Mouse (Mus musculus): ENCODE measurements around the gene Zfp84.

- TF ChIP-seq ZC3H11A (IDR thresholded peaks at IDR 0.05; ENCODE audit: low read depth, low read length) (no peak), EP300 (IDR thresholded peaks at IDR 0.05; ENCODE audit: low read depth in 1 of 2, low read length in 2 of 2) (no peak), POLR2AphosphoS2 (IDR thresholded peaks at IDR 0.05; ENCODE audit: low read length) (no peak), HCFC1 (IDR thresholded peaks at IDR 0.05; ENCODE audit: low read depth, low read length) (no peak), TAL1 (IDR thresholded peaks at IDR 0.05; ENCODE audit: low read length) (no peak), POLR2A (IDR thresholded peaks at IDR 0.05; ENCODE audit: control insufficient read depth in 1 of 2, insufficient read depth in 1 of 2, low read depth in 1 of 2, low read length in 2 of 2, poor library complexity in 1 of 2) (no peak), NRF1 (IDR thresholded peaks at IDR 0.05; ENCODE audit: insufficient read depth, low read depth, low read length, poor library complexity, severe bottlenecking) (no peak), CTCF (IDR thresholded peaks at IDR 0.05 in 2 of 3, conservative IDR thresholded peaks at IDR 0.05 in 1 of 3; ENCODE audit: control insufficient read depth in 1 of 3, insufficient read depth in 1 of 3, low read depth in 2 of 3, low read length in 3 of 3, poor library complexity in 1 of 3, severe bottlenecking in 1 of 3) (no peak), MYB (IDR thresholded peaks at IDR 0.05; ENCODE audit: low read depth, low read length) (no peak), MYC (IDR thresholded peaks at IDR 0.05; ENCODE audit: low read depth, low read length) (no peak), MXI1 (IDR thresholded peaks at IDR 0.05; ENCODE audit: low read depth, low read length) (no peak), GATA1 (IDR thresholded peaks at IDR 0.05; ENCODE audit: low read depth, low read length) (no peak), UBTF (IDR thresholded peaks at IDR 0.05; ENCODE audit: borderline replicate concordance, insufficient read depth, low read depth, low read length) (no peak)
These were observed 38.7 kb downstream of the Zfp84 start for GRCm38 (mm10) chr7:29807046-29807445.

Data from MEL (cell line).